Mouse (Mus musculus) erythroblast, adult 5-6 weeks (primary cell): Measurements from ENCODE around the gene Zfp715. TPM values are rescaled to one million over a fixed set of nuclear protein-coding genes. Genes with fewer than 3 reads are reported as not detected.
A peak's percentile ranks its signal among the peaks of the same experiment; 100 is the strongest.
"Not testable (repeated sequence)": the region's sequence is repeated elsewhere in the genome, so short reads cannot be mapped to it uniquely, and the experiment has no call there.

Experiments
- ATAC-seq: replicated peaks from 2 replicates; pipeline ENCODE4 v1.8.0; 2016; ENCODE audit warnings: moderate number of reproducible peaks, mild to moderate bottlenecking, moderate TSS enrichment, inconsistent platforms; ENCODE audit not compliant: poor library complexity, low FRiP score, severe bottlenecking
- total RNA-seq, 2 experiments: library from RNA; stranded (forward) in 1 of 2; stranded (reverse) in 1 of 2; fragments of 150-400 nt in 1 of 2; fragments of 200-764, 138-1000 nt in 1 of 2; gene quantifications; 2 replicates each; pipeline versions ENCODE4 v1.2.3 to v1.2.4; 2015 to 2017; ENCODE audit warnings: low replicate concordance in 2 of 2

Gene Zfp715
- total RNA-seq (2015; ENCODE audit: low replicate concordance) (8.2 and 11.7 TPM in 2 replicates), total RNA-seq (2017; ENCODE audit: low replicate concordance) (2.6 and 3.0 TPM in 2 replicates)

- peak; percentile 96 for ATAC-seq
These were observed at the start of gene Zfp715 for GRCm38 (mm10) chr7:43313013-43313428. TSS of gene Zfp715 (minus strand) at chr7:43313294.

DNA sequence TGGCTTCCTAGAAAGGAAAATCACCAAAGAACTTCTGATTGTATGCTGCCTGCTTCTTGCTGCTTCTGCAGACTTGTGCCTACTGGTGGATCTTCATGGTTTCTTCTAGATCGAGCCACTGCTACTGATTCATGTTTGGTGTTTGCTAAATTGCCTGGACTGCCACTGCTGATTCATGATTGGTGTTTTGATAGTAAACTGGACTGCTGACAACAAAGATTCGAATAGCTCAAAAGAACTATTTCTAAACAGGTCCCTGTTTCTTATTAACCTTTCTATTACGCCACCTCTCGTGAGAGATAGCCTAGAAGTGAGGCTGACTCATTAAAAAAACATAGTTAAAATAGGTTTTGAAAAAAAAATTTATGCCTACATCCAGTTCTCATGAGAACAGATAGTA lies 48.9 kb upstream of the Zfp715 start:
- no peak for ATAC-seq

DNA sequence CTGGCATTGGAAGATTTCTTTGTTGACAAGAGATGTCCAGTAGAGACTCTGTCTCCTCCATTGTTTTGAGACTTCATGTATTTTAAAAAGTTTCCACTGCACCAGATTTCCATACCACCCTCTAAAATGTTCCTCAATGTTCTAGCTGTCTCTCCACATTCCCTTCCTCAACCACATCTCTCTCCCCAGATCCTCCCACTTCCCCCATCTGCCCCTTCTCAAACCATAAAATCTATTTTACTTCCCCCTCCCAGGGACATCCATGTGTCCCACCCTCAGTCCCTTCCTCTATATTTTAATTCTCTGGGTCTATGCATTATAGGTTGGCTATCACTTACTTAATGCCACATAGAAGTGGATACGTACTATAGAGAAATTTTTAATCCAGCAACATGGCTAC lies 48.3 kb upstream of the Zfp715 start:
- no peak for ATAC-seq

DNA sequence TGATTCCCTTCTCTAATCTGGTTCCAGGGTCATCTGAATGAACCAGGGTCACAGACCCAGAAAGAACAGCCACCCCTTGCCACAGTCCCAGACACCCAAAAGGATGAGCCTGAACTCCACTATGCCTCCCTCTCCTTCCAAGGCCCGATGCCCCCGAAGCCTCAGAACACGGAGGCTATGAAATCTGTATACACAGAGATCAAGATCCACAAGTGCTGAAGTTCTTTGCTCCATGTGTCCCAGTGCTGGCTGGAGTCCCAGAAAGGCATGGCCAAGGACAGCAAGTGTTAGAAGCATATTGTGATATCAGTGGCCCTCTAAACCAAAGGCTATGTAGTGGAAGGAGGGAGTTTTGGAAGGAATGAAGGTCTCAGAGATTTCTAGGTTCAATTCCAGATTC lies 45.5 kb upstream of the Zfp715 start:
- no peak for ATAC-seq

- ATAC-seq: no peak
These were observed 42.1 kb upstream of the Zfp715 start for GRCm38 (mm10) chr7:43354893-43355835.

DNA sequence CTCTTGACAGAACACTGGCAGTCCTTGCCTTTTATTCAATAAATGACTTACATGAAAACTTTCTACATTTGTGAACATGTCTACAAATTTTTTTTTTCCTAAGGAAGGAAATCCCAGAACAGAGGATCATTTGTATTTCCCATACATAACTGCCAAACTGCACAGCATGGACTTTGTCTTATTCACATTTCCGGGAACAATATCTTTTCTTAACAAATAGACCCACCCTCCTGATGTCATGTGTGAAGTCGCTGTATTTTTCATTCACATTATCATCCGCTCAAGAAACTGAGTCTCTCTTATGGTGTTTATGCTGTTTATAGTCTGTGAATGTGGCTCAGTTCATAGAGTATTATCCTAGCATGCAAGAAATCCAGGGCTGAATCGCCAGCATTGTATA lies 40.7 kb upstream of the Zfp715 start:
- ATAC-seq: no peak

DNA sequence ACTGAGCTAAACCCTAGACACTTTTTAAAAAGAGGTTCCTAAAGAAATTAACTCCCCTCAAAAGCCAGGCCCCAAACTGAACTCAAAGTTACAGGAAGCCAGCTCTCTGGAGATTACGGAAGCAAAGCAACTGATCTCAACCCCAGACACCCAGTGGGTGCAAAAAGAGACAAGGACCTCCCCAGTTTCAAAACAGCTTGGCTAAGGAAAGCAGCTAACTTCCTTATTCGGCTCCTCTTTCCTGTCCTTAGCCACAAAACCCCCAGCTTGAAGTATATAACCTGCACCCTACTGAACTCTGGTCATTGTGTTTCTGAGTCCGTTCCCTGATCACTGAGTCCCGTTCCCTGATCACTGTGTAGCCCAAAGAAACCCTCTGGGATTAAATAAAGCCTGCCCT lies 40.0 kb upstream of the Zfp715 start:
- ATAC-seq: no peak

DNA sequence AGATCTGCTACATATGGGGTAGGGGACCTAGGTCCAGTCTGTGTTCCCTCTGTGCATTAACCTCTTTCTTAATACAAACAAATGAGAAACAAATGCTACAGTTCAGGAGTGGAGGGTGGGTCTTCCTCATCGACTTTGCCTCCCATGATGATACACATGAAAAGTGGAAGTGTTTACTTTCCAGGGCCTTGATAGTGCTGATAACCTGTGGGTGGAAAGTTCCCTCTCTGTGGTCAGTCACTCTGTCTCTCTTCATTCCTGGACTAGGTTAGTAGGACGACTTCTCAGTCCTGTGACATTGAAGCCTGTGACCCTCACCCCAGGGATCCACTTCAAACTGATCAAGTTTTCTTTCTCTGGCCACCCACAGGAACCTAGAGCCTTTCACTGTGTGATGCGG lies 38.1 kb upstream of the Zfp715 start, which contains the start of gene Siglecf:
Siglecf (plus strand) TSS at position 188 of the 400 bp plus-strand sequence.
- no peak for ATAC-seq

GRCm38 (mm10) chr7:43349623-43350022 lies 36.5 kb upstream of the Zfp715 start:
- not testable (repeated sequence) for ATAC-seq

DNA sequence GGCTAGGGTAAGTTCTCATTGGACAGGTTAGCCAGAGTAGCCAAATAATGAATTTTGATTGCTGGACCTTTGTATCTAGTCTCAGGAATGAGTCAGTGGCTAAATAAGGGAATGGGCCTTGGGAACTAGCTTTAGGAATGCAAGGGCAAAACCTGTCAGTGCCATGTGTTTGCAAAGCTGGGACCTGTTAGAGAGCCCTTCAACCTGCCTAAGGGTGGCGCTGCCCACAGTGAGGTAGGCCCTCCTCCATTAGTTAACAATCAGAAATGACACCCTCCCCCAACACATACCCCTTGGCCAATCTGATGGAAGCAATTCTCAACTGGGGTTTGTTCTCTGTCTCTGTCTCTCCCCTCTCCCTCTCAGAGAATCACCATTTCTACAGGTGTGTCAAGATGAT lies 33.5 kb upstream of the Zfp715 start:
- no peak for ATAC-seq

- no peak for ATAC-seq
These were observed 33.1 kb upstream of the Zfp715 start for GRCm38 (mm10) chr7:43346148-43346547.

DNA sequence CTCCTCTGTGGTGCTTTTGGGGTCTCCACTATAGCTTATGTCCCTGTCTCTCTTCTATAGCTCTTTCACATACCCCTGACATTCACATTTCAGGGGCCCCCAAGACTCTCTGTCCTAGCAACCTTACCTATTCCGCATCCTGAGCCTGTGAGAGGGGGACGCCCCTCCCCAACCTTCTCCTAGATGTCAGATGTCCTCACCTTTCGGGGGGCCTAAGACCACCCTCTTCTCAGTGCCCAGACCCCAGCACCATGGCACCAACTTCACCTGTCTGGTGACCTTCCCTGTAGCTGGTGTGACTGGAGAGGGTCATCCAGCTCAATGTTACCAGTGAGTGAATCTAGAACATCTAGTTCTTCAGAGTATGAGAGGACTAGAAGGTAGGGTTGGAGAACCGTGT lies 31.4 kb upstream of the Zfp715 start:
- no peak for ATAC-seq

DNA sequence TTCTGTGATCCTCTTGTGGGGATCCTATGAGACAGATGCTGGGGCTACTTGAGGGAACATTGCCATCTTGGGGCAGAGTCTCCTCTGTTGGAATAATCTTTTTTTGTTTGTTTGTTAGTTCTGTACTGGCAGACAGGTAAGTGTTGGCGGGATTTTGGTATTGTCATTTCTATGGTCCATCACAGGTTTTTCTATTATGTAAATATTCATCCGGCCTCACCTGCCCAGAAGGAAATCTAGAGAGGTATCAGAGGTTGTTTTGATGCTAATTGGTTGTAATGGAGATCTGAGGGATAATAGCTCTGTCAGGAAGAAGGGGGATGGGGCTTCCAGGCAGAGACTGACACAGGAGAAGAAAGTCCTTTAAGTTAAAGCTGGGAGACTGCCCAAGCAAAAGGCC lies 30.9 kb upstream of the Zfp715 start:
- no peak for ATAC-seq

DNA sequence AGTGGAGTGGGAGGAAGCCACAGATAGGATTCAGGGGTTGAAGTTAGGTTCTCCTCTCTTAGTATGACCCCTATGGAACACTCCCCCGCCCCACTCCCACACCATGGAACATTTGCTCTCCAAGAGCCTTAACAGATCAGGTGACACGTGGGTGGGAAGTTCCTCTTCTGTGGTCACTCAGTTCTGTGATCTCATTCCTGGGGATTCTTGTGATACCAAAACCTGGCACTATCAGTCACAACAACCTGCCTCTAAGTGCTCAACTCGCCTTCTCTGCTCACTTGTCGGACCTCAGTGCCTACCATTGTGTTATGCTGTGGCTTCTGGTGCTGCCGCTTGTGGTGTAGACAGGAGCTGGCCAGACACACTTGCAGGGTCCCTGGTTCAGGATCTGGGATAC lies 30.1 kb upstream of the Zfp715 start:
- no peak for ATAC-seq

- ATAC-seq: no peak
These were observed 27.7 kb upstream of the Zfp715 start for GRCm38 (mm10) chr7:43340771-43341170.

DNA sequence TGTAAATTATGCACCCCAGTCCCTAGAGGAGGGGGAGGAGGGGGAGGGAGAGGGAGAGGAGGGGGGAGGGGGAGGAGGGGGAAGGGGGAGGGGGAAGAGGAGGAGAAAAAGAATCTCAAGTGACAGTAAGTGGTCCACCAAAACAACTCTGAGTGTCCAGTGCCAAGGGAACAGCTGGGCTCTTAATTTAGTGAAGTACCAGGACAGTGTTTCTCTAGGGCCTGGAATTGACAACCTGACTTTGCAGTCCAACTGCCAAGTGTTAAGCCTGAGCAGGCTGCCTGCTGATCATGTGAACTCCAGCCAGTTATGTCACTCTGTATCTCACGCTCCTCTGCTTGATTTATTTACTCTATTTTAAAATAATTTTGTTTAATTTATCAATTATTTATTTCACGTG lies 20.8 kb upstream of the Zfp715 start:
- ATAC-seq: no peak

GRCm38 (mm10) chr7:43333203-43333602 lies 20.1 kb upstream of the Zfp715 start:
- no peak for ATAC-seq

- ATAC-seq: no peak
These were observed 15.0 kb upstream of the Zfp715 start for GRCm38 (mm10) chr7:43328101-43328500.

DNA sequence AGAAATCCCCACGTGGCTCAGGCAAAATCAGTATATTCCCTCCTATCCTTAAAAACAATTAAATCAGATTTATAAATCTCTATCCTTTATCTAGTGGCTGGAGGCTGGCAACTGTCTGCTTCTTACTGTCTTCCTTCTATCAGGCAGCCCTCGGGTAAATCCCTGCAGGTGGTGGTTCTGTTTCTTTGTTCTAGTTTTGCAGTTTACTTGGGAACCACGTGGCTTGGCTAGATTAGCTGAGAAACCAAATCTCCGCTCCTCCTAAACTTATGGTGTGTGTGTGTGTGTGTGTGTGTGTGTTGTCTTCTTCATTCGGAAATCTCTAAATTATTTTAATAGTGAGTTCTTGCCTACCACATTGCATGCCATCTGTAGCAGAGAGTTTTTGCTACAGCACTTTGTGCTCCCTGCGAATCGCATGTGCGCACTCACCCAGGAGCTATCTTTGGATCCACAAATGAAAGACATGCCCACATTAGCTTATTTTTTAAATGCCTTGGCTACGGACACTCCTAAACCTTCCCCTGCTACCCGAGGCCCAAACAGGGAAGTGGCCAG lies 13.2 kb upstream of the Zfp715 start:
- no peak for ATAC-seq

DNA sequence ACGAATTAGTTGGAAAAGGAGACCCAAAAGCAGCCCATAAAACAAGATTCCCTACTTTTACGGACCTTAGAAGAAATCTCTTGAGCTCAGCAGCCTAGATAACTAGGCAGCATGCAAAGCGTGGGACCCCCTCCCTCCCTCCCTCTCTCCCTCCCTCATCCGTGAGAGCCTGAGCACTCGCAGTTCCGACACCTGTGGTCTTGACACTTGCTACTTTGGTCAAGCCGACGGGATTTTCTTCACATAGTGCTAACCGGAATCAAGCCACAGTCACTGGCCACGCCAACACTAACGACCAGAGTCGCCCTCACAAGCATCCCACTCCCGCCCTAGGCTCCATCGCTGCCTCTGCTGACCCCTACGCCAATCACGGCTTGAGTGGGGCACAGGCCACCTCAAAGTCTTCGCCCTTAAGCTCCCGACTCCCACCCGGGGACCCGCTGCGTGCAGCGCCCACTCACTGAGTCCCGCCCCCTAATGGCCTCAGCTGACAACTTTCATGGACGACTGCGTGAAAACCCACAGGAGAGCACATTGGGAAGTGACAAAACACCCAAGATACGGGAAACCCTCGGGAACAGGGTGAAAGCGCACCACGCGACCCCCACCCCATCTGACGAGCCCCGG lies 595 bp downstream of the Zfp715 start:
- peak; percentile 64 for ATAC-seq

- no peak for ATAC-seq
These were observed 1.5 kb downstream of the Zfp715 start for GRCm38 (mm10) chr7:43311632-43312031.
